Mouse (Mus musculus): ENCODE results near the gene Sh3gl1.

Sh3gl1 gene

GRCm38 (mm10) chr17:55999794-56000499, 36.5 kb downstream of the Sh3gl1 start:
- no peak for DNase-seq (ENCODE audit: low spot score in 2 of 2)

GRCm38 (mm10) chr17:55996007-55996406, 40.4 kb downstream of the Sh3gl1 start:
- DNase-seq (ENCODE audit: low spot score in 2 of 2) = no peak

GRCm38 (mm10) chr17:55990278-55990898, 46.0 kb downstream of the Sh3gl1 start:
- no peak for DNase-seq (ENCODE audit: low spot score in 2 of 2)

- DNase-seq (ENCODE audit: low spot score in 2 of 2) = peak; percentile 67 to 79
Observed at GRCm38 (mm10) chr17:55986030-55986961, 50.1 kb downstream of the Sh3gl1 start, which contains the start of gene Fsd1. TSS of gene Fsd1 (plus strand) at chr17:55986509.

GRCm38 (mm10) chr17:55977301-55977700, 59.1 kb downstream of the Sh3gl1 start:
- DNase-seq (ENCODE audit: low spot score in 2 of 2) = no peak

- peak; percentile 70 to 85 for DNase-seq (ENCODE audit: low spot score in 2 of 2)
Observed at GRCm38 (mm10) chr17:55976255-55976862, 60.1 kb downstream of the Sh3gl1 start.

- DNase-seq (ENCODE audit: low spot score in 2 of 2) = no peak
Observed at GRCm38 (mm10) chr17:55971453-55971852, 65.0 kb downstream of the Sh3gl1 start.

- DNase-seq (ENCODE audit: low spot score in 2 of 2) = peak; percentile 48 to 74
Observed at GRCm38 (mm10) chr17:55969966-55970891, 66.2 kb downstream of the Sh3gl1 start, which contains the start of gene Shd. TSS of gene Shd (plus strand) at chr17:55970467.

GRCm38 (mm10) chr17:55969560-55969959, 66.9 kb downstream of the Sh3gl1 start:
- peak; percentile 62 to 81 for DNase-seq (ENCODE audit: low spot score in 2 of 2)

GRCm38 (mm10) chr17:55968210-55968609, 68.2 kb downstream of the Sh3gl1 start:
- DNase-seq (ENCODE audit: low spot score in 2 of 2) = no peak

- no peak for DNase-seq (ENCODE audit: low spot score in 2 of 2)
Observed at GRCm38 (mm10) chr17:55967186-55967585, 69.2 kb downstream of the Sh3gl1 start.
